ENCODE assay signal across 11 mouse cellular contexts in genomic region chr2:158175433-158175832, GRCm38 (mm10). TPM values are rescaled to one million over a fixed set of nuclear protein-coding genes. Genes with fewer than 3 reads are reported as not detected.
A peak's percentile ranks its signal among the peaks of the same experiment; 100 is the strongest.
DNase-seq lines count a peak whose midpoint lies in the region; ATAC-seq lines count a peak whose summit lies in the region.
"Had no signal": no experiment of that assay in that cellular context is flagged by ENCODE, and none has a peak within 500 bp of the region (broad histone marks: within the 10 kb centered on the region; RNA-seq: fewer than 3 reads in every experiment).

No protein-coding gene starts in this region.

- no peaks in the 10 kb centered on the region for H3K36me3 ChIP-seq in heart, embryonic 15.5 days
- H3K36me3 ChIP-seq in liver, embryonic 12.5 days, result no peaks in the 10 kb centered on the region
- H3K36me3 ChIP-seq: embryonic facial prominence, embryonic 12.5 days; limb, embryonic 12.5 days had no signal

- H3K4me3 ChIP-seq in heart, embryonic 15.5 days, result no peak overlapping the region
- no peak overlapping the region for H3K4me3 ChIP-seq in liver, embryonic 12.5 days
- H3K4me3 ChIP-seq: embryonic facial prominence, embryonic 12.5 days; forebrain, embryonic 13.5 days; limb, embryonic 12.5 days had no signal

- no peak for DNase-seq in heart, adult 18-20 months
- DNase-seq in adipocyte (ENCODE audit: low spot score), result peak; percentile 58
- no peak for DNase-seq in urinary bladder, postnatal 14 days (ENCODE audit: low spot score)
- no peak for DNase-seq in right cerebral cortex, postnatal 25 days
- no peak for DNase-seq in gastrocnemius, adult 18-20 months (ENCODE audit: low spot score)

- H3K4me1 ChIP-seq in heart, embryonic 15.5 days (replicated peaks), result peaks cover 41% of the 10 kb centered on the region
- H3K4me1 ChIP-seq in liver, embryonic 12.5 days, result peaks cover 52% of the 10 kb centered on the region

- 27% methylated on average over 3 of the region's 3 CpGs for WGBS in heart, embryonic 15.5 days
- 11% methylated on average over 3 of the region's 3 CpGs for WGBS in liver, embryonic 12.5 days (ENCODE audit: insufficient replicate concordance)

- H3K27me3 ChIP-seq in heart, embryonic 15.5 days, result no peaks in the 10 kb centered on the region
- H3K27me3 ChIP-seq in liver, embryonic 12.5 days (replicated peaks), result peaks cover 74% of the 10 kb centered on the region
- H3K27me3 ChIP-seq: embryonic facial prominence, embryonic 12.5 days had no signal

- no peaks in the 10 kb centered on the region for H3K9me3 ChIP-seq in heart, embryonic 15.5 days (replicated peaks)
- no peaks in the 10 kb centered on the region for H3K9me3 ChIP-seq in liver, embryonic 12.5 days (replicated peaks)
- H3K9me3 ChIP-seq: embryonic facial prominence, embryonic 12.5 days; forebrain, embryonic 13.5 days; limb, embryonic 12.5 days had no signal

- no peak overlapping the region for H3K9ac ChIP-seq in heart, embryonic 15.5 days
- no peak overlapping the region for H3K9ac ChIP-seq in liver, embryonic 12.5 days
- H3K9ac ChIP-seq: embryonic facial prominence, embryonic 12.5 days; forebrain, embryonic 13.5 days; limb, embryonic 12.5 days had no signal

- ATAC-seq in heart, embryonic 15.5 days (replicated peaks; ENCODE audit: insufficient number of reproducible peaks, insufficient read depth, low FRiP score, low read depth), result no peak
- ATAC-seq in liver, embryonic 12.5 days, result peak; percentile 62
- ATAC-seq in monocyte, adult 5-6 weeks (replicated peaks; ENCODE audit: insufficient number of reproducible peaks, low FRiP score, low TSS enrichment, poor library complexity, severe bottlenecking), result peak; percentile 89
- ATAC-seq: forebrain, embryonic 13.5 days had no signal

- H3K4me2 ChIP-seq in heart, embryonic 15.5 days, result no peak overlapping the region
- H3K4me2 ChIP-seq in liver, embryonic 12.5 days, result peak overlapping the region; percentile 20; the same call in 1 of the 2 replicates
- H3K4me2 ChIP-seq: embryonic facial prominence, embryonic 12.5 days; forebrain, embryonic 13.5 days; limb, embryonic 12.5 days had no signal

- H3K27ac ChIP-seq in heart, embryonic 15.5 days, result 0 out of 2 replicates have a peak overlapping the region, but pooled peaks have one; percentile 16
- peak overlapping the region; percentile 69 for H3K27ac ChIP-seq in liver, embryonic 12.5 days
- H3K27ac ChIP-seq: embryonic facial prominence, embryonic 12.5 days; forebrain, embryonic 13.5 days; limb, embryonic 12.5 days had no signal

RNA-seq across cellular contexts. Expression of gene Tgm2, which starts 29.2 kb away (rescaled TPM):
- 208 and 228 TPM in 2 replicates for polyA plus RNA-seq in heart, embryonic 15.5 days (2015; fragmentation: Nextera tagmentation; extraction: Ambion mirVana)
- total RNA-seq in heart, adult 18-20 months (2021), result 100 to 1,000 TPM; 247 to 266 TPM
- 69.4 and 69.9 TPM in 2 replicates for polyA plus RNA-seq in liver, embryonic 12.5 days (2016; fragmentation: Nextera tagmentation; extraction: Ambion mirVana)
- total RNA-seq in monocyte, adult 5-6 weeks (2017), result 131 to 275 TPM (median 210 TPM) in 3 replicates
- total RNA-seq in gastrocnemius, adult 18-20 months (2021), result 10 to 100 TPM; 40.7 to 47.3 TPM

RNA-seq across cellular contexts. Expression of gene D630003M21Rik, which starts 53.6 kb away (rescaled TPM):
- 2.1 and 2.4 TPM in 2 replicates for polyA plus RNA-seq in heart, embryonic 15.5 days (2015; fragmentation: Nextera tagmentation; extraction: Ambion mirVana)
- total RNA-seq in heart, adult 18-20 months (2021), result 1 to 10 TPM; 5.1 to 5.4 TPM
- 0.31 and 0.39 TPM in 2 replicates for polyA plus RNA-seq in liver, embryonic 12.5 days (2016; fragmentation: Nextera tagmentation; extraction: Ambion mirVana)
- total RNA-seq in monocyte, adult 5-6 weeks (2017), result not detected in 3 replicates
- 1 to 10 TPM; 1.2 to 1.7 TPM for total RNA-seq in gastrocnemius, adult 18-20 months (2021)
